Mouse (Mus musculus) mouse embryonic stem cell (cell line): Measurements from ENCODE around the gene Gm45208.

ENCODE experiments used
- in situ Hi-C, 2 experiments: fragments of 300-500 bp; cut with MboI; formaldehyde crosslinking; loops; 1 replicate in 1 of 2; 3 replicates in 1 of 2; pipeline ENCODE4 v1.14.3; 2019 to 2020; ENCODE audit warnings: low sequenced_read_pairs in 2 of 2, low pct_unique_long_range_greater_than_20kb in 1 of 2, mixed read lengths in 1 of 2; ENCODE audit not compliant: unreplicated experiment in 1 of 2

Gm45208 gene

GRCm38 (mm10) chrX:7762921-7763197 is 40.8 kb downstream of the Gm45208 start:
- in situ Hi-C loops = no loop called here

DNA sequence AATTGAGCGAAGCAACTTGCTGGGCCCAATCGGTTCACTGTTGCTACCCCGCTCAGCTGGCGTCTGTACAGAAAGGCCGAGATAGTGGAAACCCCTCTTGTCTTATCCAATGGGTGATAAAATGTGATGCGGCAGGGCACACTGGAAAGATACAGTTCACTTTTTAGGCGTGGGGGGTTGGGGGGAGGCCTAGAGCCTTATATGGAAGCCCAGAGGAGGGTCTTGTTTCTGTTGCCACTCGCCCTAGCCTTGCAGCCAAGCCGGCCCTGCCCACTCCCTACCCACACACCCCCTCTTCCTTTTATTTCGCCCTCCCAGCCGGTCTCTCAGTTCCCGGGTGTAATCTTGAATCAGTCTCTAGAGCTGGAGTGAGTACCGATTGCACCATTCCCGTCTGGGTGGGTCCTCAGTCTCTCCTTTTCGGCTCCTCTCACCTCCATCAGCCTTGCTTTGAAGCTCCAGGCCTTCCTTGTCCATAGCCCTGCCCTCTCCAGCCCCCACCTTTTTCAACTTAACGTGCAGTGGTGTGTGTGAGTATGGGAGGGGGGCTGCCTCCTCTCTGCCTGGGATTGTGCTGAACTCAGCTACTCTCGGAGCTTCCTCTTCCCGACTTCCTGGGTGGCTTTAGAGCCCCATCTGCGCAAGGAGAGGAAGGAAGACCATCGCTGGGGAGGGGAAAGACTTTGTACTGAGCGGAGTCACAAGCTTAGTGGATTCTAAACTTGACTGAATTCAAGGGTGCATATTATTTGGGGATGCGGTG is 41.8 kb downstream of the Gm45208 start:
- in situ Hi-C loops = no loop called here

- in situ Hi-C loops = no loop called here
Measured at GRCm38 (mm10) chrX:7764657-7765280, 42.7 kb downstream of the Gm45208 start.

GRCm38 (mm10) chrX:7765281-7765670 is 43.2 kb downstream of the Gm45208 start:
- in situ Hi-C loops = no loop called here

GRCm38 (mm10) chrX:7765764-7766163 is 43.7 kb downstream of the Gm45208 start:
- in situ Hi-C loops = no loop called here

- in situ Hi-C loops = no loop called here
Measured at GRCm38 (mm10) chrX:7769302-7770017, 47.4 kb downstream of the Gm45208 start.

DNA sequence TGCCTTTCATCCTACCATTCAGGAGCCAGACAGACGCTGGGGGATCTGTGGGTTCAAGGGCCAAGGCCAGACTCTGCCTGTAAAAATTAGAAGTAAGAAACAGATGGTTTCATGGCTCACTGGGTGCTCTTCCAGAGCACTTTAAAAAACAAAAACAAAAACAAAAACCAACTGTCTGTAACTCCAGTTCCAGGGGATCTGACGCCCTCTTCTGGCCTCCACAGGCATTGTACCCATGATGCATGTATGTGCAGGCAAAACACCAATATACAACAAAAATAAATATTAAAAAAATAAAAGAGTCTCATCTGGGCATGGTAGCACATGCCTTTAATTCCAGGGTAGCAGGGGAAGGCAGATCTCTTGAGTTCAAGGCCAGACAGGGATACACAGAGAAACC is 50.7 kb downstream of the Gm45208 start:
- in situ Hi-C loops = no loop called here

GRCm38 (mm10) chrX:7775501-7776205 is 53.6 kb downstream of the Gm45208 start:
- in situ Hi-C loops = no loop called here

GRCm38 (mm10) chrX:7776329-7777082 is 54.5 kb downstream of the Gm45208 start:
- in situ Hi-C loops = no loop called here

DNA sequence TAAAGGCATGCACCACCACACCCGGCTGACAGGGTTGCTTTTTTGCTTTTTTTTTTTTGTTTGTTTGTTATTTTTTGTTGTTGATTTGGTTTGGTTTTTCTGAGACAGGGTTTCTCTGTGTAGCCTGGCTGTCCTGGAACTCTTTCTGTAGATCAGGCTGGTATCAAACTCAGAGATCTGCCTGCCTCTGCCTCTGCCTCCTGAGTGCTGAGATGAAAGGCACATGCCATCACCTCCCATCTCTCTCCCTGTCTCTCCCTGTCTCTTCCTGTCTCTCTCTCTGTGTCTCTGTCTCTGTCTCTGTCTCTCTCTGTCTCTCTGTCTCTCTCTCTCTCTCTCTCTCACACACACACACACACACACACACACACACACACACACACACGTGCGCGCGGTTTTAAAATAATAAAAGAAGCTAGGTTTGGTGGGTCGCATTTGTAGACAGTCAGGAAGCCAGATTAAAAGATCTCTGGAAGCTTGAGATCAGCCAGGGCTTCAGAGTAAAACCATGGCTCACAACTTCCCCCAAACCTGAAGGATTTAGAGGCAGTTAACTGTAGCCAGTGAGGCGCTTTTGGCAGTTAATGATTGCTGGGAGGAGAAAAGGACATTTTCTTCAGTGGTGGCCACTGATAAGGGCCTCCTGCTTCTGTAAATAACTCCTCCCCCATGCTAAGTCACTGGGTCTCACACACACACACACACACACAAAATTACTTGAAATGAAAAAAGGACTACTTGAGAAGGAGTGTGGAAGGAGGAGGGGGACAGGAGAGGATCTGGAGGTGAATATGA is 56.6 kb downstream of the Gm45208 start:
- in situ Hi-C loops = no loop called here

DNA sequence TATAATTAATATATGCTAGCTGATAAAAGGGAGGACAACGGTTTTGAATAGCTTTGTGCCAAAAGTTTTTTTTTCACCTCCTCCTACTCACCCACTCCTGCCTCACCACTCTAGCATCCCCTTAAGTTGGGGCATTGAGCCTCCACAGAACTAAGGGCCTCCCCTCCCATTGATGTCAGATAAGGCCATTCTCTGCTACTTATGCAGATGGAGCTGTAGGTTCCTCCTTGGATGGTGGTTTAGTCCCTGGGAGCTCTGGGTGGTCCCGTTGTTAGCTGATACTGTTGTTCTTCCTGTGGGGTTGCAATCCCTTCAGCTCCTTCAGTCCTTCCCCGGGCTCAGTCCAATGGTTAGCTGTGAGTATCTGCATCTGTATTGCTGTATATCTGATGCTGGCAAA is 57.2 kb downstream of the Gm45208 start:
- in situ Hi-C loops = no loop called here
